Mouse (Mus musculus) C2C12 (cell line): ENCODE data around the gene Trabd2b. TPM values are rescaled to one million over a fixed set of nuclear protein-coding genes. Genes with fewer than 3 reads are reported as not detected.

Experiments used
- H3K27me3 ChIP-seq: one replicate; pipeline ENCODE4 v1.6.1; 2011; ENCODE audit not compliant: control insufficient read depth, insufficient read depth, insufficient read length
- H3K36me3 ChIP-seq: one replicate; pipeline ENCODE4 v1.6.1; 2011; ENCODE audit not compliant: control insufficient read depth, insufficient read depth
- H3K4me3 ChIP-seq: one replicate; pipeline ENCODE4 v1.5.1; 2011; ENCODE audit warnings: mild to moderate bottlenecking, control low read depth; ENCODE audit not compliant: poor library complexity, insufficient read depth, severe bottlenecking
- H3K79me2 ChIP-seq: one replicate; pipeline ENCODE4 v1.6.1; 2011; ENCODE audit not compliant: control insufficient read depth, insufficient read depth
- H3K79me3 ChIP-seq: one replicate; pipeline ENCODE4 v1.6.1; 2011; ENCODE audit warnings: low read depth, control low read depth
- H3ac ChIP-seq: one replicate; pipeline ENCODE3; 2011; ENCODE audit warnings: low read depth; ENCODE audit not compliant: control insufficient read depth, insufficient read length
- CEBPB ChIP-seq: IDR thresholded peaks from one replicate; pipeline ENCODE4 v1.6.1; 2011; ENCODE audit warnings: low read depth, mild to moderate bottlenecking, control low read depth, moderate library complexity
- CTCF ChIP-seq: IDR thresholded peaks from one replicate; pipeline ENCODE4 v1.5.1; 2011; ENCODE audit not compliant: control insufficient read depth, insufficient read depth, insufficient read length
- FOSL1 ChIP-seq: IDR thresholded peaks from one replicate; pipeline ENCODE4 v1.8.0; 2011; ENCODE audit warnings: mild to moderate bottlenecking, low read length; ENCODE audit not compliant: poor library complexity, insufficient read depth, severe bottlenecking
- MAX ChIP-seq: IDR thresholded peaks from one replicate; pipeline ENCODE4 v1.6.1; 2011; ENCODE audit warnings: mild to moderate bottlenecking, control low read depth
- MYOD1 ChIP-seq: IDR thresholded peaks from one replicate; pipeline ENCODE4 v1.6.1; 2011; ENCODE audit warnings: low read depth; ENCODE audit not compliant: control insufficient read depth, insufficient read length
- MYOG ChIP-seq: IDR thresholded peaks from one replicate; pipeline ENCODE4 v1.6.1; 2011; ENCODE audit not compliant: control insufficient read depth, insufficient read length; ENCODE audit errors: extremely low read depth
- USF1 ChIP-seq: IDR thresholded peaks from one replicate; pipeline ENCODE4 v1.6.1; 2011; ENCODE audit warnings: low read depth, mild to moderate bottlenecking, control low read depth, moderate library complexity
- polyA plus RNA-seq: library from polyadenylated mRNA; unstranded; fragments of >200 nt; fragmentation: generic; extraction: Trizol; gene quantifications from one replicate; pipeline ENCODE4 v1.2.1, GENCODE M21; 2012; ENCODE audit warnings: missing spikeins

The Trabd2b gene
- polyA plus RNA-seq, 1 experiment, result 0.28 TPM

- TF ChIP-seq MYOD1 (no peak), MAX (no peak)
- Histone ChIP-seq H3ac (no peak overlapping the region), H3K79me2 (no peaks in the 10 kb centered on the region), H3K27me3 (no peaks in the 10 kb centered on the region), H3K4me3 (no peak overlapping the region), H3K36me3 (no peaks in the 10 kb centered on the region), H3K79me3 (no peaks in the 10 kb centered on the region)
These were observed 110.1 kb downstream of the Trabd2b start for GRCm38 (mm10) chr4:114516651-114517050.

GRCm38 (mm10) chr4:114518061-114518460 lies 111.5 kb downstream of the Trabd2b start:
- TF ChIP-seq CTCF (no peak), MYOG (no peak), FOSL1 (no peak), MAX (no peak), MYOD1 (no peak)
- H3K79me2 ChIP-seq, result no peaks in the 10 kb centered on the region
- H3K79me3 ChIP-seq, result no peaks in the 10 kb centered on the region

GRCm38 (mm10) chr4:114518571-114518970 lies 112.0 kb downstream of the Trabd2b start:
- Histone ChIP-seq H3K79me3 (no peaks in the 10 kb centered on the region), H3K79me2 (no peaks in the 10 kb centered on the region), H3K4me3 (no peak overlapping the region), H3ac (no peak overlapping the region), H3K36me3 (no peaks in the 10 kb centered on the region), H3K27me3 (no peaks in the 10 kb centered on the region)
- TF ChIP-seq USF1, result no peak
- no peak for TF ChIP-seq MYOG
- TF ChIP-seq CTCF, result no peak
- no peak for TF ChIP-seq FOSL1
- no peak for TF ChIP-seq MYOD1
- TF ChIP-seq CEBPB, result no peak
- TF ChIP-seq MAX, result no peak

More at GRCm38 (mm10) chr4:114518061-114518460, 111.5 kb downstream of the Trabd2b start:
- Histone ChIP-seq H3K36me3 (no peaks in the 10 kb centered on the region), H3K4me3 (no peak overlapping the region), H3ac (no peak overlapping the region), H3K27me3 (no peaks in the 10 kb centered on the region)

- Histone ChIP-seq H3K79me3 (no peaks in the 10 kb centered on the region), H3K27me3 (no peaks in the 10 kb centered on the region), H3K4me3 (no peak overlapping the region), H3K79me2 (no peaks in the 10 kb centered on the region), H3ac (no peak overlapping the region), H3K36me3 (no peaks in the 10 kb centered on the region)
- TF ChIP-seq CTCF (no peak), MAX (no peak), FOSL1 (no peak), MYOD1 (no peak), CEBPB (no peak), MYOG (no peak), USF1 (no peak)
These were observed 112.8 kb downstream of the Trabd2b start for GRCm38 (mm10) chr4:114519321-114519720.

- H3K79me3 ChIP-seq, result no peaks in the 10 kb centered on the region
- no peak for TF ChIP-seq CTCF
- TF ChIP-seq FOSL1, result no peak
- no peak overlapping the region for H3K4me3 ChIP-seq
- no peaks in the 10 kb centered on the region for H3K27me3 ChIP-seq
- H3ac ChIP-seq, result no peak overlapping the region
- H3K36me3 ChIP-seq, result no peaks in the 10 kb centered on the region
- no peaks in the 10 kb centered on the region for H3K79me2 ChIP-seq
These were observed 113.4 kb downstream of the Trabd2b start for GRCm38 (mm10) chr4:114519966-114520365.

GRCm38 (mm10) chr4:114523335-114524188 lies 117.0 kb downstream of the Trabd2b start:
- no peak overlapping the region for H3K4me3 ChIP-seq
- no peaks in the 10 kb centered on the region for H3K27me3 ChIP-seq
- TF ChIP-seq MYOD1 (no peak), MAX (no peak), CEBPB (no peak), USF1 (no peak), FOSL1 (no peak), MYOG (no peak), CTCF (no peak)
- H3K79me3 ChIP-seq, result no peaks in the 10 kb centered on the region
- no peaks in the 10 kb centered on the region for H3K79me2 ChIP-seq
- H3ac ChIP-seq, result no peak overlapping the region
- no peaks in the 10 kb centered on the region for H3K36me3 ChIP-seq
